Mouse (Mus musculus): Measurements from ENCODE around the gene Map3k5. TPM values are rescaled to one million over a fixed set of nuclear protein-coding genes. Genes with fewer than 3 reads are reported as not detected.

The Map3k5 gene
- polyA plus RNA-seq, 1 experiment from 2014 or later: 1.6 TPM

DNA sequence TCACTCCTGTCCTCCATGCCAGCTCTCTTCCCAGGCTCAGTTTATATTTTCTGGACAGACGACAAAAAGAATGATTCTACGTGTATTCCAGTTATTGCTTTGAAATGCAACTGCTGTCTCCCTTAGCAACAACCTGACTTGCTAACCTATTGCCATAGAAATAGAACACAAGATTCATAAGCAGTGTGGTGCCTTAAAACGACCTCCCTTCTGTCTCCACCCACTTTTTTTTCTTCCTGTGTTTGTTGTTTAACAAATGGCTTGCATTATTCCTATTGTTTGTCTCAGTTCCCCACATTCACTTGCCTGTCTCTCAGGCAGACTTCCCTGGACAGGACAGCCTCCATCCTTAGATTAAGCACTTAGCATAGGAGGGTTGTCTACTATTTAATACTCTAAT is 154.8 kb downstream of the Map3k5 start:
- Histone ChIP-seq H3K9me3 (replicated peaks; ENCODE audit: control insufficient read depth, low read length) (no peaks in the 10 kb centered on the region), H3K4me2 (ENCODE audit: low read depth, low read length) (no peak overlapping the region), H3K9ac (replicated peaks; ENCODE audit: low read length) (no peak overlapping the region), H3K4me1 (ENCODE audit: control insufficient read depth, insufficient read depth, low read length) (no peaks in the 10 kb centered on the region), H3K27ac (replicated peaks; ENCODE audit: low read depth, low read length) (no peak overlapping the region), H3K27me3 (ENCODE audit: control insufficient read depth, insufficient read depth, low read length) (no peaks in the 10 kb centered on the region), H3K36me3 (replicated peaks; ENCODE audit: control insufficient read depth, insufficient read depth, low read depth, low read length) (no peaks in the 10 kb centered on the region), H3K4me3 (ENCODE audit: low read depth, low read length) (no peak overlapping the region)
- ATAC-seq (replicated peaks; ENCODE audit: insufficient number of reproducible peaks, low FRiP score, low TSS enrichment, low read depth) (no peak), DNase-seq (ENCODE audit: low spot score) (no peak)
- WGBS: 72% methylated on average over 3 of the region's 3 CpGs

DNA sequence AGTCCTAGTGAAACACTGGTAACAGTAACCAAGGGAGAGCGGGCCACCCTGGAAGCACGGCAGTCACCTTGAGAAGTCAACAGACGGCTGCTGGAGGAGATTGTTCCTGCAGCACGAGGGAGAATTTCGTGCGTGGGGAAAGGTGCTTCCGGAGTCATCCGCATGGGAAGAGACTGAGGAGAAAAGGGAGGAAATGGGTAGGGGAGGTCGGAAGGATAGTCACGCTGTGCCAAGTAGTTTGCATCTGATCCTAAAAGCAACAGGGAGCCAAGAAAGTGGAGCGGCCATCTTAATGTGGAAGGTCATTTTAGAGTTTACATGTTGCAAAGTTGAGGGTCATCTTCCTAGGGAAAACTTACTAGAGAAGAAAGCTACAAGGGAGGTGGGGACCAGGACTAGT is 155.9 kb downstream of the Map3k5 start:
- 91% methylated on average over 11 of the region's 11 CpGs for WGBS
- DNase-seq (ENCODE audit: low spot score) (no peak), ATAC-seq (replicated peaks; ENCODE audit: insufficient number of reproducible peaks, low FRiP score, low TSS enrichment, low read depth) (no peak)
- Histone ChIP-seq H3K27me3 (ENCODE audit: control insufficient read depth, insufficient read depth, low read length) (no peaks in the 10 kb centered on the region), H3K4me2 (ENCODE audit: low read depth, low read length) (no peak overlapping the region), H3K36me3 (replicated peaks; ENCODE audit: control insufficient read depth, insufficient read depth, low read depth, low read length) (no peaks in the 10 kb centered on the region), H3K9me3 (replicated peaks; ENCODE audit: control insufficient read depth, low read length) (no peaks in the 10 kb centered on the region), H3K27ac (replicated peaks; ENCODE audit: low read depth, low read length) (no peak overlapping the region), H3K9ac (replicated peaks; ENCODE audit: low read length) (no peak overlapping the region), H3K4me3 (ENCODE audit: low read depth, low read length) (no peak overlapping the region), H3K4me1 (ENCODE audit: control insufficient read depth, insufficient read depth, low read length) (no peaks in the 10 kb centered on the region)

DNA sequence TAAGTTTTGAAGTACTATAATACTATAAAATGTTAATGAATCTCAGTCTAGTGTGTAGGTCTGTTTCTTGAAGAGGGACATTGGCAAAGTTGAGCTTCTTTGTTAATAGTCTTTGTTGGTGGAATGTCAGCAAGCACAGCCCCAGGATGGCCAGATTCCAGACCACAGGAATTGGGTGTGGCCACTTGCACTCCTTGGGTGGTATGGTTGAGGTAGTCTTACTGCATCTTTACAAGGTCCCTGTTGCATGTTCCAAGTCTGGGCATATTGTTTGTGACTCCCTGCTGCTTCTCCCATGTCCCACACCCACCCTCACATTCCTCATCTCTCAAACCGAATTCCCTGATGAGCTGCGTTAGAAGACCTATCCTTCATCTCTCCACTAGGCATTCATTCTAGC is 157.1 kb downstream of the Map3k5 start:
- DNase-seq (ENCODE audit: low spot score): no peak
- Histone ChIP-seq H3K4me2 (ENCODE audit: low read depth, low read length) (no peak overlapping the region), H3K27me3 (ENCODE audit: control insufficient read depth, insufficient read depth, low read length) (no peaks in the 10 kb centered on the region), H3K4me1 (ENCODE audit: control insufficient read depth, insufficient read depth, low read length) (no peaks in the 10 kb centered on the region), H3K36me3 (replicated peaks; ENCODE audit: control insufficient read depth, insufficient read depth, low read depth, low read length) (no peaks in the 10 kb centered on the region), H3K9me3 (replicated peaks; ENCODE audit: control insufficient read depth, low read length) (no peaks in the 10 kb centered on the region), H3K9ac (replicated peaks; ENCODE audit: low read length) (no peak overlapping the region), H3K4me3 (ENCODE audit: low read depth, low read length) (no peak overlapping the region), H3K27ac (replicated peaks; ENCODE audit: low read depth, low read length) (no peak overlapping the region)
- 94% methylated on average over 2 of the region's 2 CpGs for WGBS
- no peak for ATAC-seq (replicated peaks; ENCODE audit: insufficient number of reproducible peaks, low FRiP score, low TSS enrichment, low read depth)

DNA sequence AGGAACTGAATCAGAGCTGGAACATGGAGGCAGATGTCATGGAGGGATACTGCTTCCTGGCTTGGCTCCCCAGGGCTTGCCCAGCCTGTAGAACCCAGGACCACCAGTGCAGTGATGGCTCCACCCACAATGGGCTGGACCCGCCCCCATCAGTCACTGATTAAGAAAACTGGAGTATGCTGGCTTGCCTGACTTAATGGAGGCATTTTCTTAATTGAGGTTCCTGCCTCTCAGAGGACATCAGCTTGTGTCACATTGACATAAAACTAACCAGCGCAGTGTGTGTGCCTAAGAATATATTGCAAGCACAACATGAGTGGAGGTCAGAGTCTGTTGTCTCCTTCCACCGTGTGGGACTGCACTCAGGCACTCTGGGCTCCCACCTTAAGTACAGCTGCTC is 158.1 kb downstream of the Map3k5 start:
- no peaks in the 10 kb centered on the region for H3K27me3 ChIP-seq (ENCODE audit: control insufficient read depth, insufficient read depth, low read length)
- H3K27ac ChIP-seq (replicated peaks; ENCODE audit: low read depth, low read length): no peak overlapping the region
- no peaks in the 10 kb centered on the region for H3K36me3 ChIP-seq (replicated peaks; ENCODE audit: control insufficient read depth, insufficient read depth, low read depth, low read length)
- no peak overlapping the region for H3K9ac ChIP-seq (replicated peaks; ENCODE audit: low read length)
- H3K4me3 ChIP-seq (ENCODE audit: low read depth, low read length): no peak overlapping the region
- H3K9me3 ChIP-seq (replicated peaks; ENCODE audit: control insufficient read depth, low read length): no peaks in the 10 kb centered on the region
- WGBS: 82% methylated on average over 3 of the region's 3 CpGs
- no peak for DNase-seq (ENCODE audit: low spot score)
- H3K4me1 ChIP-seq (ENCODE audit: control insufficient read depth, insufficient read depth, low read length): no peaks in the 10 kb centered on the region
- no peak overlapping the region for H3K4me2 ChIP-seq (ENCODE audit: low read depth, low read length)
- ATAC-seq (replicated peaks; ENCODE audit: insufficient number of reproducible peaks, low FRiP score, low TSS enrichment, low read depth): no peak

DNA sequence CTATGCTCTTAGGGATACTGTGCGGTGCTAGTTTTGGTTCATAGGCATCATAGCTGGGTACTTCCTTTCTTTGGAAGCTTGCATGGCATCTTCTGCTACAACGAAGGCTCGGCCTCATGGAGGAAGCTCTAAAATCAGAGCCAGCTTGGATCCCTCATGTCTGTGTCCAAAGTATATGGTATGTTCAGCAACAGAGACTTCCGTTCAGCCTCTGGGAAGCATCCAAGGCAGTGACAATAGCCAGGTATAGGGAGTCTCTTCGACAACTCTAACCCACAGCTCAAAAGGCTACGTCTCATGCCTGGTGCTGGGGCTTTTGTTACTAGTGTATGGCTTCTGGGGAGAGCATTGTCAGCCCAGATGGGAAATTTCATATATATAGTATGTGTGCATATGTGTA is 167.2 kb downstream of the Map3k5 start:
- Histone ChIP-seq H3K9me3 (replicated peaks; ENCODE audit: control insufficient read depth, low read length) (no peaks in the 10 kb centered on the region), H3K27ac (replicated peaks; ENCODE audit: low read depth, low read length) (no peak overlapping the region), H3K9ac (replicated peaks; ENCODE audit: low read length) (no peak overlapping the region), H3K4me1 (ENCODE audit: control insufficient read depth, insufficient read depth, low read length) (no peaks in the 10 kb centered on the region), H3K4me2 (ENCODE audit: low read depth, low read length) (no peak overlapping the region), H3K36me3 (replicated peaks; ENCODE audit: control insufficient read depth, insufficient read depth, low read depth, low read length) (no peaks in the 10 kb centered on the region), H3K27me3 (ENCODE audit: control insufficient read depth, insufficient read depth, low read length) (no peaks in the 10 kb centered on the region), H3K4me3 (ENCODE audit: low read depth, low read length) (no peak overlapping the region)
- ATAC-seq (replicated peaks; ENCODE audit: insufficient number of reproducible peaks, low FRiP score, low TSS enrichment, low read depth) (no peak), DNase-seq (ENCODE audit: low spot score) (no peak)
- WGBS: 95% methylated on average over 6 of the region's 6 CpGs

DNA sequence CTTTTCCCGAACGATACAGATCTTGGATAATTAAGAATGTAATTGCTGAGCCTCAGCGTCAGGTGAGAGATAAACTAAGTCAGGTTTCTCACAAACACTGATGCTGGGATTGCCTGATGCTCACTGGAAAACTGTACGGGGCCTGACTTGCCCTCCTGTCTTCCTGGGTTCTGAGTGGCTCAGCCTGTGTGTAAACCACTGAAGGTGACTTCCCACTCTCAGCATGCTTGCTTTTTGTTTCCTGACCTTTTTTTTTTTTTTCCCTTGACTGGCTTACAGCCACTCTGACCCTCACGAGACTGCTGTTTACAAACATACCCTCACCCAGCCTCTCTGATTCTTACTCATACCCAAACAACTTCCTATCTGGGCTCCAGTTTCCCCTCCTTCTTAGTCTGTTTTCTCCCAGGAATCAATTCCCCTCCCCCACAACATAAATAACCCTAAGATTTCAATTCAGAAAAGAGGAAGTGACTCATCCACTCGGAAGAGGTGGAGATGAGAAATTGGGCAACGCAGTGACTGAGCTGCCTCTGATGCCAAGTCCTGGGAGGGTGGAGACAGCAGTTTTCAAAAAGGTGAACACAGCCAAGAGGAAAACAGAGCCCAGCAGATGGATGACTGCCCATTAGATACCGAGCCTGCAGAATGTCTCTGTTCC is 170.1 kb downstream of the Map3k5 start:
- Histone ChIP-seq H3K27me3 (ENCODE audit: control insufficient read depth, insufficient read depth, low read length) (no peaks in the 10 kb centered on the region), H3K9ac (replicated peaks; ENCODE audit: low read length) (no peak overlapping the region), H3K27ac (replicated peaks; ENCODE audit: low read depth, low read length) (no peak overlapping the region), H3K36me3 (replicated peaks; ENCODE audit: control insufficient read depth, insufficient read depth, low read depth, low read length) (no peaks in the 10 kb centered on the region), H3K4me1 (ENCODE audit: control insufficient read depth, insufficient read depth, low read length) (no peaks in the 10 kb centered on the region), H3K4me3 (ENCODE audit: low read depth, low read length) (no peak overlapping the region), H3K4me2 (ENCODE audit: low read depth, low read length) (no peak overlapping the region), H3K9me3 (replicated peaks; ENCODE audit: control insufficient read depth, low read length) (no peaks in the 10 kb centered on the region)
- ATAC-seq (replicated peaks; ENCODE audit: insufficient number of reproducible peaks, low FRiP score, low TSS enrichment, low read depth): no peak
- DNase-seq (ENCODE audit: low spot score): no peak
- 69% methylated on average over 8 of the region's 8 CpGs for WGBS

DNA sequence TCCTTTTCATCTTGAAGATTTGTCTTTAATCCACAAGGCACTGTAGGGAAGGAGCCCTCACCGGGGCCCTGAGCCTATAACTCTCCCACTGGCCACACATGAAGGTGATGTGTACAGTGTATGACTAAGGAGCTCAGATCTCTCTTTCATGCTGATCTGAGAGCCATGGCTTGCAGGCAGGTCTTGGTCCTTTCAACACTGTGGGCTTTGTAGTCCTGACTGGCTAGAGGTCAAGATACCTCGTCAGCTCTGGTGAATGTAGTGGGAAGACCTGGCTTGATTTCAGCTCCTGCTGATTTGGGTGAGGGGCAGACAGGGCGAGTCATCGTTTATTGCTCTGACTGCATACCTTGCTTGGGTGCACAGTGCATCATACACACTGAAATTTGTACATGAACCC is 171.3 kb downstream of the Map3k5 start:
- no peak overlapping the region for H3K4me3 ChIP-seq (ENCODE audit: low read depth, low read length)
- H3K36me3 ChIP-seq (replicated peaks; ENCODE audit: control insufficient read depth, insufficient read depth, low read depth, low read length): no peaks in the 10 kb centered on the region
- no peaks in the 10 kb centered on the region for H3K9me3 ChIP-seq (replicated peaks; ENCODE audit: control insufficient read depth, low read length)
- no peak for ATAC-seq (replicated peaks; ENCODE audit: insufficient number of reproducible peaks, low FRiP score, low TSS enrichment, low read depth)
- no peaks in the 10 kb centered on the region for H3K4me1 ChIP-seq (ENCODE audit: control insufficient read depth, insufficient read depth, low read length)
- no peaks in the 10 kb centered on the region for H3K27me3 ChIP-seq (ENCODE audit: control insufficient read depth, insufficient read depth, low read length)
- H3K4me2 ChIP-seq (ENCODE audit: low read depth, low read length): no peak overlapping the region
- no peak overlapping the region for H3K9ac ChIP-seq (replicated peaks; ENCODE audit: low read length)
- DNase-seq (ENCODE audit: low spot score): no peak
- WGBS: 73% methylated on average over 4 of the region's 4 CpGs
- no peak overlapping the region for H3K27ac ChIP-seq (replicated peaks; ENCODE audit: low read depth, low read length)

DNA sequence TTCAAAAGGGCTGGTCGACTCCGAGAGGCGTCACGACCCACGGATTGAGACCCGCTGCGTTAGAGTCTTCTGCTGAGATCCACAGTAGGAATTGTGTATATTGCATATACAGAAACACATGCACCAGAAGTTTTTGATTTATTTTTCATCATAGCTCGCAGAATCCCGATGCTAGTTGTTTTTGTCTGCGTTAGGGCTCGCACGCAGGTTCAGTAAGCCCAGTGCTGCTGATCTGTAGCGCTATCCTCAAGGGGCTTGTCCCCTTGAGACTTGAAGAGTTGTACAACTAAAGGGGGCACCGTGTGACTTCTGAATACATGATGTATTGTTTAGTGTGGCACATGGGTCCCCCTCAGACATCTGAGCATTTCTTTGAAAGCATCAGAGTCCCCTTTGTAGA is 172.8 kb downstream of the Map3k5 start:
- H3K36me3 ChIP-seq (replicated peaks; ENCODE audit: control insufficient read depth, insufficient read depth, low read depth, low read length): no peaks in the 10 kb centered on the region
- DNase-seq (ENCODE audit: low spot score) (no peak), ATAC-seq (replicated peaks; ENCODE audit: insufficient number of reproducible peaks, low FRiP score, low TSS enrichment, low read depth) (no peak)
- no peak overlapping the region for H3K4me3 ChIP-seq (ENCODE audit: low read depth, low read length)
- no peak overlapping the region for H3K4me2 ChIP-seq (ENCODE audit: low read depth, low read length)
- no peaks in the 10 kb centered on the region for H3K27me3 ChIP-seq (ENCODE audit: control insufficient read depth, insufficient read depth, low read length)
- H3K27ac ChIP-seq (replicated peaks; ENCODE audit: low read depth, low read length): no peak overlapping the region
- H3K9me3 ChIP-seq (replicated peaks; ENCODE audit: control insufficient read depth, low read length): no peaks in the 10 kb centered on the region
- no peak overlapping the region for H3K9ac ChIP-seq (replicated peaks; ENCODE audit: low read length)
- H3K4me1 ChIP-seq (ENCODE audit: control insufficient read depth, insufficient read depth, low read length): no peaks in the 10 kb centered on the region
- WGBS: 93% methylated on average over 14 of the region's 14 CpGs

All from embryonic facial prominence, embryonic 11.5 days (tissue).